Mouse (Mus musculus): Measurements from ENCODE around the gene Reg3b. TPM values are rescaled to one million over a fixed set of nuclear protein-coding genes. Genes with fewer than 3 reads are reported as not detected.
"Not testable (repeated sequence)": the region's sequence is repeated elsewhere in the genome, so short reads cannot be mapped to it uniquely, and the experiment has no call there.

The Reg3b gene
- total RNA-seq (2021) = not detected
- long read RNA-seq, experiment 1 = 0 reads
- long read RNA-seq, experiment 2 = 0 reads

- no peak for DNase-seq (ENCODE audit: low spot score in 2 of 2)
Measured at GRCm38 (mm10) chr6:78370357-78370756, at the start of gene Reg3b. TSS of gene Reg3b (plus strand) at chr6:78370657.

GRCm38 (mm10) chr6:78327798-78328197, 42.7 kb upstream of the Reg3b start:
- no peak for DNase-seq (ENCODE audit: low spot score in 2 of 2)

- no peak for DNase-seq (ENCODE audit: low spot score in 2 of 2)
Measured at GRCm38 (mm10) chr6:78329166-78329565, 41.3 kb upstream of the Reg3b start.

- DNase-seq (ENCODE audit: low spot score in 2 of 2) = no peak
Measured at GRCm38 (mm10) chr6:78331919-78332569, 38.4 kb upstream of the Reg3b start.

- DNase-seq (ENCODE audit: low spot score in 2 of 2) = no peak
Measured at GRCm38 (mm10) chr6:78340296-78340695, 30.2 kb upstream of the Reg3b start.

GRCm38 (mm10) chr6:78341689-78342088, 28.8 kb upstream of the Reg3b start:
- DNase-seq (ENCODE audit: low spot score in 2 of 2) = no peak

- no peak for DNase-seq (ENCODE audit: low spot score in 2 of 2)
Measured at GRCm38 (mm10) chr6:78361971-78362563, 8.4 kb upstream of the Reg3b start.

- DNase-seq (ENCODE audit: low spot score in 2 of 2) = no peak
Measured at GRCm38 (mm10) chr6:78378765-78379164, 8.3 kb downstream of the Reg3b start, which contains the start of gene Reg3d. TSS of gene Reg3d (minus strand) at chr6:78378865.

GRCm38 (mm10) chr6:78380409-78380808, 10.0 kb downstream of the Reg3b start, which contains the start of gene Reg3a:
TSS of gene Reg3a (plus strand) at chr6:78380709.
- DNase-seq (ENCODE audit: low spot score in 2 of 2) = no peak

- no peak for DNase-seq (ENCODE audit: low spot score in 2 of 2)
Measured at GRCm38 (mm10) chr6:78385609-78386008, 15.2 kb downstream of the Reg3b start.

- DNase-seq (ENCODE audit: low spot score in 2 of 2) = not testable (repeated sequence)
Measured at GRCm38 (mm10) chr6:78395323-78395722, 24.9 kb downstream of the Reg3b start, which contains the start of gene Reg2. TSS of gene Reg2 (plus strand) at chr6:78395623.

GRCm38 (mm10) chr6:78422411-78422810, 52.0 kb downstream of the Reg3b start, which contains the start of gene Reg1:
TSS of gene Reg1 (plus strand) at chr6:78422711.
- not testable (repeated sequence) for DNase-seq (ENCODE audit: low spot score in 2 of 2)

Other genes starting within 250 kb of the Reg3b start
- gene Reg3d, start 8.2 kb downstream of the Reg3b start, total RNA-seq (2021) = 1 to 10 TPM in 1 of 2 experiments, not detected in 1; 4.6 TPM
- gene Reg3a, start 10.1 kb downstream of the Reg3b start, total RNA-seq (2021) = not detected
- under 1 TPM in 1 of 2 experiments, not detected in 1; 0.92 TPM for gene Reg2, start 25.0 kb downstream of the Reg3b start, total RNA-seq (2021)
- 100 to 1,000 TPM in 1 of 2 experiments, not detected in 1; 530 TPM for gene Reg1, start 52.1 kb downstream of the Reg3b start, total RNA-seq (2021)
- gene Reg3g, start 98.2 kb downstream of the Reg3b start, total RNA-seq (2021) = not detected